Mouse (Mus musculus) small intestine, adult 2 months (tissue): ENCODE data around the gene Gtf2i. TPM values are rescaled to one million over a fixed set of nuclear protein-coding genes. Genes with fewer than 3 reads are reported as not detected.

Experiments used
- H3K27ac ChIP-seq: fragments of 200-500 bp; 2 replicates; pipeline ENCODE4 v1.5.1; 2012; ENCODE audit warnings: low read depth, low read length, control low read depth, inconsistent platforms; ENCODE audit not compliant: insufficient read depth
- H3K27me3 ChIP-seq: fragments of 200-500 bp; 2 replicates; pipeline ENCODE4 v1.6.1; 2012; ENCODE audit warnings: mild to moderate bottlenecking, moderate library complexity, low read length, inconsistent platforms; ENCODE audit not compliant: control insufficient read depth, insufficient read depth
- H3K36me3 ChIP-seq: fragments of 200-500 bp; 2 replicates; pipeline ENCODE4 v1.6.1; 2012; ENCODE audit warnings: mild to moderate bottlenecking, low read length, control low read depth, inconsistent platforms; ENCODE audit not compliant: control insufficient read depth, insufficient read depth
- H3K4me1 ChIP-seq: fragments of 200-500 bp; 2 replicates; pipeline ENCODE4 v1.6.1; 2012; ENCODE audit warnings: low read length, inconsistent platforms, mixed read lengths; ENCODE audit not compliant: control insufficient read depth, insufficient read depth, insufficient read length
- H3K4me3 ChIP-seq: fragments of 200-500 bp; 2 replicates; pipeline ENCODE4 v1.5.1; 2012; ENCODE audit warnings: low read depth, mild to moderate bottlenecking, control low read depth, inconsistent platforms, low read length, moderate library complexity
- CTCF ChIP-seq: fragments of 200-500 bp; IDR thresholded peaks from 2 replicates; pipeline ENCODE4 v1.5.1; 2012; ENCODE audit warnings: low read depth, mild to moderate bottlenecking, control low read depth, inconsistent platforms, low read length, moderate library complexity, mixed read lengths; ENCODE audit not compliant: insufficient replicate concordance, insufficient read length; ENCODE audit errors: extremely low read depth
- POLR2A ChIP-seq: fragments of 200-500 bp; IDR thresholded peaks from 2 replicates; pipeline ENCODE4 v1.6.1; 2012; ENCODE audit warnings: low read depth, mild to moderate bottlenecking, control low read depth, inconsistent platforms, low read length, moderate library complexity
- WGBS: fragments of 180-500 bp; shearing (Covaris S2); methylation state at CpG from one replicate; pipeline ENCODE4 v1.1.7; 2018; 5-methylcytosine and 5-hydroxymethylcytosine counted together
- polyA plus RNA-seq: library from polyadenylated mRNA; depleted of rRNA; stranded (reverse); fragments of >200 nt; gene quantifications from 2 replicates; pipeline ENCODE4 v1.2.3, GENCODE M21; 2012

Gene Gtf2i
- polyA plus RNA-seq, 1 experiment, result 34.0 TPM

- TF ChIP-seq POLR2A (no peak), CTCF (no peak)
- H3K27me3 ChIP-seq, result no peaks in the 10 kb centered on the region
- H3K36me3 ChIP-seq, result no peaks in the 10 kb centered on the region
- peak overlapping the region; percentile 83 for H3K4me3 ChIP-seq
- WGBS, result 14% methylated on average over 19 of the region's 19 CpGs
- peaks cover 8% of the 10 kb centered on the region for H3K4me1 ChIP-seq
- peak overlapping the region; percentile 33; the same call in 1 of the 2 replicates for H3K27ac ChIP-seq
Observed at GRCm38 (mm10) chr5:134312691-134313450, 1.7 kb downstream of the Gtf2i start.

- Histone ChIP-seq H3K4me1 (peaks cover 8% of the 10 kb centered on the region), H3K27ac (no peak overlapping the region), H3K27me3 (no peaks in the 10 kb centered on the region), H3K36me3 (no peaks in the 10 kb centered on the region), H3K4me3 (no peak overlapping the region)
- TF ChIP-seq CTCF (no peak), POLR2A (no peak)
- 67% methylated on average over 6 of the region's 6 CpGs for WGBS
Observed at GRCm38 (mm10) chr5:134311894-134312411, 2.6 kb downstream of the Gtf2i start.

DNA sequence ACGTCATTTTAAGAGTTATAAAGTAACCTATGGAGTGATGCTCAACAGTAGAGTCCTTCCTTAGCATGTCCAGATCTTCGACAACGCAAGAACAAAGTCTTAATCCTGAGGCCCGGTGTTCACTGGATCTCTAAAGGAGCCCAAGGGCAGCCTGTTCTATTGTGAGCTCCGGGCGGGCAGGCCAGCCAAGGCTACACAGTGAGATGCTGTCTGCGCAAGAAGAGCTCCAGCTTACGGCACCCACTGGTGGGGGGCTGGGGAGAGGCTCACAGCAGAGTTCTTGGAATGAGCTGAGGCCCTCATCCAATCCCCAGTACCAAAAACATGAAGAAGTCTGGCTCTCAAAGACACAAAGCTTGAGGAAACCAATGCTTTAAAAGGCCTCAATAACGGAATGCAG, 4.4 kb downstream of the Gtf2i start:
- Histone ChIP-seq H3K27ac (no peak overlapping the region), H3K4me3 (no peak overlapping the region), H3K36me3 (peaks cover 6% of the 10 kb centered on the region; the same call in 1 of the 2 replicates), H3K27me3 (no peaks in the 10 kb centered on the region), H3K4me1 (peaks cover 3% of the 10 kb centered on the region; the same call in 1 of the 2 replicates)
- TF ChIP-seq POLR2A, result no peak
- no peak for TF ChIP-seq CTCF
- WGBS, result 93% methylated on average over 9 of the region's 9 CpGs

DNA sequence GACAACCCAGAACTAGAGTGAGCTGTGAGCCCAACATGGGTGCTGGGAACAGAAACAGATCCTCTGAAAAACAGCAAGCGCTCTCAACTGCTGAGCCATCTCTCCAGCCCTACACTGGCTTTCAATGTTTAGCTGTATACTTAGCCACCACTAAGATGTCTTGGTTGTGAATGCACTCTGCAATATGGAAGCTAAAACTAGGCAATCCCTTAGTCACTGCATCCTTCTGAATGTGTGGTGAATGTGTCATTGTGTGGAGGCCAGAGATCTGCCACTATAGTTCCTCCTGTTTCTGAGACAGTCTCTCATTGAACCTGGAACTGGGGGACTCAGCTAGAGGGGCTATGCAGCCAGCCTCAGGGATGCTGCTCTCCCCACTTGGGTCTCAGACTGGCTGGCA, 5.2 kb downstream of the Gtf2i start:
- Histone ChIP-seq H3K4me1 (peaks cover 3% of the 10 kb centered on the region; the same call in 1 of the 2 replicates), H3K4me3 (no peak overlapping the region), H3K27ac (no peak overlapping the region), H3K36me3 (peaks cover 8% of the 10 kb centered on the region; the same call in 1 of the 2 replicates), H3K27me3 (no peaks in the 10 kb centered on the region)
- TF ChIP-seq CTCF (no peak), POLR2A (no peak)
- WGBS, result 97% methylated on average over 1 of the region's 1 CpGs

DNA sequence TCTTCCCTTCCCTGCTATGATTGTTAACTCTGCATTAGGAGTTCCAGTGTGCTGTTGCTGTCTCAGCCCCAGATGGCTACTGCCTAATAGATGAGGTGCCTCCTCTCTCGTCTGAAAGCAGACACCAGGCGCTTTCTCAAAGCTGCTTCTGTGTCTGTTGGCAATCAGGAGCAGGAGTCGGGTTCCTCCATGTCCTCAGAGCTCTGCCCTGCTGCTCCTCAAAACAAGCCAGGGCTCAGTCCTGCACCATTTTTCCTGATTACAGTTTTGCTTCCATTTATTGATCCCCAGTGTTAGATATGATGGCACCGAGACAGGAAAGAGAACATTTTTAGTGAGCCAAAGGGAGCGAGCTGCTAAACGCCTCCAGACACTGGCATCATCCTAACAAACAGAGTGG, 9.9 kb downstream of the Gtf2i start:
- WGBS, result 78% methylated on average over 6 of the region's 6 CpGs
- Histone ChIP-seq H3K4me3 (no peak overlapping the region), H3K4me1 (no peaks in the 10 kb centered on the region), H3K27me3 (no peaks in the 10 kb centered on the region), H3K27ac (no peak overlapping the region), H3K36me3 (peaks cover 15% of the 10 kb centered on the region)
- TF ChIP-seq POLR2A (no peak), CTCF (no peak)

GRCm38 (mm10) chr5:134295277-134296050, 19.1 kb downstream of the Gtf2i start:
- H3K4me3 ChIP-seq, result no peak overlapping the region
- no peaks in the 10 kb centered on the region for H3K27me3 ChIP-seq
- no peaks in the 10 kb centered on the region for H3K4me1 ChIP-seq
- H3K27ac ChIP-seq, result no peak overlapping the region
- WGBS, result 71% methylated on average over 16 of the region's 16 CpGs
- TF ChIP-seq CTCF (no peak), POLR2A (no peak)
- peaks cover 24% of the 10 kb centered on the region for H3K36me3 ChIP-seq

DNA sequence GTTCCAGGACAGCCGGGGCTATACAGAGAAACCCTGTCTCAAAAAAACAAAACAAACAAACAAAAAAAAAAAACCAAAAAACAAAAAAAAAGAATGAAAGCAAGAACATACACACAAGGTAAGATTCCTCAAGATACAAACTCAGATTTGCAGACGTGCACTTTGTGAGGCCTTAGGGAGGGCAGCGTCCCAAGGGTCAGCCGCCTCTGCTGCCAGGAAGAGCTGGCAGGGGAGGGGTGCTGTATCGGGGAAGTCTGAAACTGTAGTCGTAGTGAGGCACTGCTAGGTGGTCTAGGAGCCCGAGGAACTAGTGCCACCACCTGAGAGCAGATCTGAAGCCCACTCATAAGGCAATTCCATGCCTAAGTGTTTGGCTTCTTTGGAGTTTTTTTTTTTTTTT, 20.0 kb downstream of the Gtf2i start:
- H3K4me1 ChIP-seq, result no peaks in the 10 kb centered on the region
- H3K36me3 ChIP-seq, result peaks cover 27% of the 10 kb centered on the region
- H3K4me3 ChIP-seq, result no peak overlapping the region
- H3K27me3 ChIP-seq, result no peaks in the 10 kb centered on the region
- TF ChIP-seq CTCF (no peak), POLR2A (no peak)
- no peak overlapping the region for H3K27ac ChIP-seq
- WGBS, result 88% methylated on average over 7 of the region's 7 CpGs
